Mouse (Mus musculus): ENCODE data around the gene Gm11127. TPM values are rescaled to one million over a fixed set of nuclear protein-coding genes. Genes with fewer than 3 reads are reported as not detected.

Gene Gm11127
- polyA plus RNA-seq, 1 experiment from 2014 or later, result not detected

GRCm38 (mm10) chr17:36018979-36019378, 39.2 kb downstream of the Gm11127 start:
- no peak for ATAC-seq (ENCODE audit: low FRiP score, low read depth)

GRCm38 (mm10) chr17:36017046-36017445, 41.1 kb downstream of the Gm11127 start:
- ATAC-seq (ENCODE audit: low FRiP score, low read depth), result no peak
- Histone ChIP-seq H3K27ac (no peak overlapping the region), H3K4me2 (replicated peaks) (no peak overlapping the region), H3K27me3 (no peaks in the 10 kb centered on the region), H3K36me3 (peaks cover 19% of the 10 kb centered on the region), H3K9me3 (no peaks in the 10 kb centered on the region), H3K4me3 (no peak overlapping the region), H3K4me1 (peaks cover 5% of the 10 kb centered on the region; the same call in 1 of the 2 replicates), H3K9ac (no peak overlapping the region)
- WGBS, result 86% methylated on average over 5 of the region's 5 CpGs

More at GRCm38 (mm10) chr17:36018979-36019378, 39.2 kb downstream of the Gm11127 start:
- Histone ChIP-seq H3K4me1 (peaks cover 5% of the 10 kb centered on the region; the same call in 1 of the 2 replicates), H3K9ac (no peak overlapping the region), H3K4me3 (no peak overlapping the region), H3K4me2 (replicated peaks) (no peak overlapping the region), H3K27ac (no peak overlapping the region), H3K9me3 (no peaks in the 10 kb centered on the region), H3K36me3 (peaks cover 19% of the 10 kb centered on the region), H3K27me3 (no peaks in the 10 kb centered on the region)
- WGBS, result 75% methylated on average over 2 of the region's 2 CpGs

- Histone ChIP-seq H3K4me1 (no peaks in the 10 kb centered on the region), H3K4me2 (replicated peaks) (no peak overlapping the region), H3K9me3 (no peaks in the 10 kb centered on the region), H3K9ac (no peak overlapping the region), H3K27ac (no peak overlapping the region), H3K4me3 (no peak overlapping the region), H3K36me3 (peaks cover 19% of the 10 kb centered on the region), H3K27me3 (no peaks in the 10 kb centered on the region)
- WGBS, result 96% methylated on average over 5 of the region's 5 CpGs
- ATAC-seq (ENCODE audit: low FRiP score, low read depth), result no peak
Measured at GRCm38 (mm10) chr17:36014977-36015376, 43.2 kb downstream of the Gm11127 start.

Other genes with a start within 250 kb of the Gm11127 start
- gene Ier3, start 236.7 kb downstream of the Gm11127 start, polyA plus RNA-seq (2015; fragmentation: Nextera tagmentation; extraction: Ambion mirVana), result 13.7 and 14.7 TPM in 2 replicates
- 50.2 and 57.5 TPM in 2 replicates for gene Flot1, start 235.1 kb downstream of the Gm11127 start, polyA plus RNA-seq (2015; fragmentation: Nextera tagmentation; extraction: Ambion mirVana)
- 1,168 and 1,170 TPM in 2 replicates for gene Tubb5, start 220.1 kb downstream of the Gm11127 start, polyA plus RNA-seq (2015; fragmentation: Nextera tagmentation; extraction: Ambion mirVana)
- gene Mdc1, start 216.9 kb downstream of the Gm11127 start, polyA plus RNA-seq (2015; fragmentation: Nextera tagmentation; extraction: Ambion mirVana), result 13.5 and 15.5 TPM in 2 replicates
- 54.9 and 55.1 TPM in 2 replicates for gene Nrm, start 197.1 kb downstream of the Gm11127 start, polyA plus RNA-seq (2015; fragmentation: Nextera tagmentation; extraction: Ambion mirVana)
- 22.4 and 27.6 TPM in 2 replicates for gene Ppp1r18, start 192.8 kb downstream of the Gm11127 start, polyA plus RNA-seq (2015; fragmentation: Nextera tagmentation; extraction: Ambion mirVana)
- gene Dhx16, start 178.6 kb downstream of the Gm11127 start, polyA plus RNA-seq (2015; fragmentation: Nextera tagmentation; extraction: Ambion mirVana), result 41.8 and 42.5 TPM in 2 replicates
- 21.9 and 25.0 TPM in 2 replicates for gene 2310061I04Rik, start 160.9 kb downstream of the Gm11127 start, polyA plus RNA-seq (2015; fragmentation: Nextera tagmentation; extraction: Ambion mirVana)
- 128 and 139 TPM in 2 replicates for gene Atat1, start 148.3 kb downstream of the Gm11127 start, polyA plus RNA-seq (2015; fragmentation: Nextera tagmentation; extraction: Ambion mirVana)
- 67.1 and 67.5 TPM in 2 replicates for gene Mrps18b, start 142.0 kb downstream of the Gm11127 start, polyA plus RNA-seq (2015; fragmentation: Nextera tagmentation; extraction: Ambion mirVana)
- 42.4 and 43.7 TPM in 2 replicates for gene Ppp1r10, start 141.9 kb downstream of the Gm11127 start, polyA plus RNA-seq (2015; fragmentation: Nextera tagmentation; extraction: Ambion mirVana)
- 104 and 109 TPM in 2 replicates for gene Abcf1, start 88.6 kb downstream of the Gm11127 start, polyA plus RNA-seq (2015; fragmentation: Nextera tagmentation; extraction: Ambion mirVana)
- gene Gnl1, start 78.5 kb downstream of the Gm11127 start, polyA plus RNA-seq (2015; fragmentation: Nextera tagmentation; extraction: Ambion mirVana), result 60.8 and 65.1 TPM in 2 replicates
- gene Prr3, start 78.1 kb downstream of the Gm11127 start, polyA plus RNA-seq (2015; fragmentation: Nextera tagmentation; extraction: Ambion mirVana), result 44.4 and 46.4 TPM in 2 replicates
- 3.4 and 4.1 TPM in 2 replicates for gene H2-T24, start 37.8 kb downstream of the Gm11127 start, polyA plus RNA-seq (2015; fragmentation: Nextera tagmentation; extraction: Ambion mirVana)
- gene H2-T23, start 25.5 kb downstream of the Gm11127 start, polyA plus RNA-seq (2015; fragmentation: Nextera tagmentation; extraction: Ambion mirVana), result 7.3 TPM in 2 replicates
- gene H2-T22, start 15.6 kb downstream of the Gm11127 start, polyA plus RNA-seq (2015; fragmentation: Nextera tagmentation; extraction: Ambion mirVana), result 18.8 and 21.1 TPM in 2 replicates
- gene Gm6034, start 15.4 kb downstream of the Gm11127 start, polyA plus RNA-seq (2015; fragmentation: Nextera tagmentation; extraction: Ambion mirVana), result not detected in 2 replicates
- gene Gm19684, start 63.3 kb upstream of the Gm11127 start, polyA plus RNA-seq (2015; fragmentation: Nextera tagmentation; extraction: Ambion mirVana), result not detected in 2 replicates
- gene Gm7030, start 71.1 kb upstream of the Gm11127 start, polyA plus RNA-seq (2015; fragmentation: Nextera tagmentation; extraction: Ambion mirVana), result not detected in 2 replicates
- gene Gm8909, start 110.2 kb upstream of the Gm11127 start, polyA plus RNA-seq (2015; fragmentation: Nextera tagmentation; extraction: Ambion mirVana), result not detected in 2 replicates
- 0.09 TPM in 1 of 2 replicates, not detected in the other for gene H2-T3, start 131.9 kb upstream of the Gm11127 start, polyA plus RNA-seq (2015; fragmentation: Nextera tagmentation; extraction: Ambion mirVana)
- gene Rpp21, start 199.7 kb upstream of the Gm11127 start, polyA plus RNA-seq (2015; fragmentation: Nextera tagmentation; extraction: Ambion mirVana), result 92.5 and 96.7 TPM in 2 replicates
- gene Trim39, start 213.9 kb upstream of the Gm11127 start, polyA plus RNA-seq (2015; fragmentation: Nextera tagmentation; extraction: Ambion mirVana), result 22.0 and 23.1 TPM in 2 replicates
- gene H2-M10.2, start 228.1 kb upstream of the Gm11127 start, polyA plus RNA-seq (2015; fragmentation: Nextera tagmentation; extraction: Ambion mirVana), result 0.31 TPM in 1 of 2 replicates, not detected in the other